Mouse (Mus musculus) cerebellum, adult 2 months (tissue): ENCODE measurements around the gene B4galnt4.

Source experiments
- CTCF ChIP-seq: fragments of 200-500 bp; IDR thresholded peaks from 2 replicates; pipeline ENCODE4 v1.5.1; 2011; ENCODE audit warnings: low read depth, mild to moderate bottlenecking, control low read depth, low read length, moderate library complexity, borderline replicate concordance; ENCODE audit not compliant: insufficient read depth
- POLR2A ChIP-seq: fragments of 200-500 bp; IDR thresholded peaks from 2 replicates; pipeline ENCODE4 v1.6.1; 2011; ENCODE audit warnings: low read length, control low read depth, borderline replicate concordance; ENCODE audit not compliant: insufficient read depth

- TF ChIP-seq CTCF = no peak
- TF ChIP-seq POLR2A = no peak
Measured at GRCm38 (mm10) chr7:141057541-141057940, 3.4 kb upstream of the B4galnt4 start.
